ENCODE assay signal across 8 mouse cellular contexts in genomic region chr13:43480595-43480956, GRCm38 (mm10). TPM values are rescaled to one million over a fixed set of nuclear protein-coding genes. Genes with fewer than 3 reads are reported as not detected.
A peak's percentile ranks its signal among the peaks of the same experiment; 100 is the strongest.
DNase-seq lines count a peak whose midpoint lies in the region; ATAC-seq and TF ChIP-seq lines count a peak whose summit lies in the region.

No protein-coding gene starts in this region.

- intact Hi-C loops in left cerebral cortex, adult 2 months (cut with DNase I): loop anchor here (2.0 to 5.0 kb wide), 4 partner anchors 37 to 298 kb away; partner anchors contain the start of gene Gfod1
- intact Hi-C loops in left cerebral cortex, postnatal 36 days (cut with DNase I): loop anchor here (5.0 kb wide), 3 partner anchors 52 to 83 kb away; partner anchors contain the start of gene Nol7

- no peaks in the 10 kb centered on the region for H3K36me3 ChIP-seq in embryonic facial prominence, embryonic 12.5 days
- no peaks in the 10 kb centered on the region for H3K36me3 ChIP-seq in intestine, embryonic 14.5 days (ENCODE audit: control insufficient read depth, insufficient read depth, low read length)
- H3K36me3 ChIP-seq in myocyte (ENCODE audit: control insufficient read depth, insufficient read depth): no peaks in the 10 kb centered on the region

- no peaks in the 10 kb centered on the region for H3K27me3 ChIP-seq in embryonic facial prominence, embryonic 12.5 days
- H3K27me3 ChIP-seq in intestine, embryonic 14.5 days (replicated peaks; ENCODE audit: control insufficient read depth, insufficient read depth, low read length): no peaks in the 10 kb centered on the region
- H3K27me3 ChIP-seq in myocyte (ENCODE audit: control insufficient read depth, insufficient read depth, insufficient read length): no peaks in the 10 kb centered on the region

- H3K4me1 ChIP-seq in embryonic facial prominence, embryonic 12.5 days: peaks cover 12% of the 10 kb centered on the region
- peaks cover 24% of the 10 kb centered on the region for H3K4me1 ChIP-seq in intestine, embryonic 14.5 days (replicated peaks; ENCODE audit: control insufficient read depth, insufficient read depth, low read length)

- H3K27ac ChIP-seq in left cerebral cortex, adult 2 months: peak overlapping the region; percentile 92
- peak overlapping the region; percentile 99 for H3K27ac ChIP-seq in embryonic facial prominence, embryonic 12.5 days
- peak overlapping the region; percentile 99 for H3K27ac ChIP-seq in intestine, embryonic 14.5 days (ENCODE audit: low read depth)

- no peak for DNase-seq in left cerebral cortex, adult 2 months (ENCODE audit: extremely low spot score in 1 of 2, low spot score in 2 of 2)
- no peak for DNase-seq in left cerebral cortex, postnatal 36 days (ENCODE audit: low spot score in 2 of 2)
- no peak for DNase-seq in intestine, embryonic 14.5 days (ENCODE audit: low spot score)
- DNase-seq in right cerebral cortex, postnatal 25 days: no peak
- no peak for DNase-seq in cerebellum, adult 9-11 months
- no peak for DNase-seq in cerebellum, adult 18-20 months

- ATAC-seq in embryonic facial prominence, embryonic 12.5 days (ENCODE audit: insufficient number of reproducible peaks, insufficient read depth, low FRiP score, low TSS enrichment): no peak
- 0 out of 2 replicates have a peak, but pooled peaks have one; percentile 7 for ATAC-seq in intestine, embryonic 14.5 days (replicated peaks; ENCODE audit: low FRiP score, low TSS enrichment, low read depth)

- peak overlapping the region; percentile 94 for H3ac ChIP-seq in myocyte (ENCODE audit: control insufficient read depth, insufficient read length)

- H3K4me3 ChIP-seq in left cerebral cortex, adult 2 months: peak overlapping the region; percentile 88
- peak overlapping the region; percentile 87 for H3K4me3 ChIP-seq in embryonic facial prominence, embryonic 12.5 days
- H3K4me3 ChIP-seq in intestine, embryonic 14.5 days (ENCODE audit: low read depth, low read length): peak overlapping the region; percentile 98
- peak overlapping the region; percentile 77 for H3K4me3 ChIP-seq in myocyte

- 0% methylated on average over 30 of the region's 67 CpGs for WGBS in embryonic facial prominence, embryonic 12.5 days
- WGBS in intestine, embryonic 14.5 days: under 1% methylated on average over 26 of the region's 67 CpGs

- TF ChIP-seq POLR2A in myocyte (IDR thresholded peaks at IDR 0.05; ENCODE audit: insufficient read length, low read depth): peak; percentile 2

- H3K9me3 ChIP-seq in embryonic facial prominence, embryonic 12.5 days: no peaks in the 10 kb centered on the region
- H3K9me3 ChIP-seq in intestine, embryonic 14.5 days (ENCODE audit: control insufficient read depth, low read length): no peaks in the 10 kb centered on the region

- TF ChIP-seq CTCF in left cerebral cortex, adult 2 months (IDR thresholded peaks at IDR 0.05): no peak

- peaks cover 48% of the 10 kb centered on the region for H3K79me2 ChIP-seq in myocyte (ENCODE audit: control insufficient read depth, insufficient read depth)

- peak overlapping the region; percentile 81 for H3K4me2 ChIP-seq in embryonic facial prominence, embryonic 12.5 days (replicated peaks)
- peak overlapping the region; percentile 64 for H3K4me2 ChIP-seq in intestine, embryonic 14.5 days (ENCODE audit: low read length)
- H3K4me2 ChIP-seq in myocyte (ENCODE audit: low read depth): no peak overlapping the region

- H3K9ac ChIP-seq in embryonic facial prominence, embryonic 12.5 days: peak overlapping the region; percentile 98
- peak overlapping the region; percentile 97 for H3K9ac ChIP-seq in intestine, embryonic 14.5 days (ENCODE audit: low read length)

TF ChIP-seq in myocyte, 11 proteins besides CTCF, POLR2A, EP300 and RAD21:
- TF ChIP-seq MYOG (IDR thresholded peaks at IDR 0.05; ENCODE audit: control insufficient read depth in 1 of 3, insufficient read depth in 1 of 3, insufficient read length in 2 of 3, low read depth in 2 of 3) (no peak), CEBPB (IDR thresholded peaks at IDR 0.05; ENCODE audit: insufficient read depth, poor library complexity, severe bottlenecking) (no peak), USF1 (IDR thresholded peaks at IDR 0.05; ENCODE audit: low read depth) (no peak), MYOD1 (IDR thresholded peaks at IDR 0.05; ENCODE audit: control insufficient read depth in 1 of 3, insufficient read length in 2 of 3, low read depth in 2 of 3) (no peak), TCF12 (IDR thresholded peaks at IDR 0.05; ENCODE audit: insufficient read depth, poor library complexity, severe bottlenecking) (no peak), MAX (IDR thresholded peaks at IDR 0.05; ENCODE audit: low read depth) (no peak), E2F4 (IDR thresholded peaks at IDR 0.05; ENCODE audit: insufficient read depth) (no peak), SRF (IDR thresholded peaks at IDR 0.05; ENCODE audit: control insufficient read depth, insufficient read length, low read depth) (no peak), POLR2AphosphoS2 (IDR thresholded peaks at IDR 0.05; ENCODE audit: insufficient read length, low read depth) (no peak), TCF3 (IDR thresholded peaks at IDR 0.05; ENCODE audit: insufficient read length, low read depth) (no peak), REST (IDR thresholded peaks at IDR 0.05; ENCODE audit: insufficient read depth, insufficient read length) (no peak)
TF ChIP-seq in myocyte: peak in this region for 0.

RNA-seq across cellular contexts. Expression of gene Ranbp9, which starts 0.5 kb away (rescaled TPM):
- total RNA-seq in left cerebral cortex, adult 2 months (2021): 100 to 1,000 TPM; 102 to 105 TPM
- total RNA-seq in left cerebral cortex, postnatal 36 days (2021): 10 to 100 TPM; 95.4 to 99.3 TPM
- polyA plus RNA-seq in embryonic facial prominence, embryonic 12.5 days (2016; fragmentation: Nextera tagmentation; extraction: Ambion mirVana): 10.3 and 10.6 TPM in 2 replicates
- 11.0 and 11.1 TPM in 2 replicates for polyA plus RNA-seq in intestine, embryonic 14.5 days (2014; fragmentation: Nextera tagmentation; extraction: Ambion mirVana)
- 23.1 TPM for polyA plus RNA-seq in myocyte (2012; fragmentation: generic; extraction: Trizol)
